Mouse (Mus musculus): ENCODE data around the gene Cenpu. TPM values are rescaled to one million over a fixed set of nuclear protein-coding genes. Genes with fewer than 3 reads are reported as not detected.

Cenpu gene
- polyA plus RNA-seq, 1 experiment = not detected

DNA sequence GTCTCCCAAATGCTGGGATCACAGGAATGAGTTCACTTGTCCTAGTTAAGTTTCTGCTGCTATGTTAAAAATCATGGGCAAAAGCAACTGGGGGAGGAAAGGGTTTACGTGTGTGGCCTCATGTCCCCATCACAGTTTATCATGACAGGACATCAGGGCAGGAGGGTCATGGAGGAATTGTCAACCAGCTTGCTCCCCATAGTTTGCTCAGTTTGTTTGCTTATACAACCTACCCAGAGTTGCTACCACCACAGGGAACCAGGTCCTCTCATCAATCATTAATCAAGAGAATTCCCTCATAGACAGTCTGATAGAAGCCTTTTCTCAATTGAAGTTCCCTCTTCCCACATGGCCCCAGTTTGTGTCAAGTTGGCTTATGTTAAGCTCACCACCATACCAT lies 37.8 kb upstream of the Cenpu start:
- Histone ChIP-seq H3K4me1 (ENCODE audit: control insufficient read depth, insufficient read depth, low read length) (no peaks in the 10 kb centered on the region), H3K4me3 (ENCODE audit: insufficient read depth, low read depth, low read length) (no peak overlapping the region), H3K27ac (ENCODE audit: insufficient read depth, low read depth, low read length) (no peak overlapping the region)
- TF ChIP-seq POLR2A (IDR thresholded peaks at IDR 0.05; ENCODE audit: insufficient read depth, low read depth, low read length) = no peak
- TF ChIP-seq CTCF (IDR thresholded peaks at IDR 0.05; ENCODE audit: insufficient read depth, low read depth, low read length) = no peak
- WGBS = 97% methylated on average over 1 of the region's 1 CpGs

GRCm38 (mm10) chr8:46520667-46521066 lies 31.2 kb upstream of the Cenpu start:
- 86% methylated on average over 6 of the region's 6 CpGs for WGBS
- no peak overlapping the region for H3K4me3 ChIP-seq (ENCODE audit: insufficient read depth, low read depth, low read length)
- no peak overlapping the region for H3K27ac ChIP-seq (ENCODE audit: insufficient read depth, low read depth, low read length)
- TF ChIP-seq POLR2A (IDR thresholded peaks at IDR 0.05; ENCODE audit: insufficient read depth, low read depth, low read length) (no peak), CTCF (IDR thresholded peaks at IDR 0.05; ENCODE audit: insufficient read depth, low read depth, low read length) (no peak)
- H3K4me1 ChIP-seq (ENCODE audit: control insufficient read depth, insufficient read depth, low read length) = no peaks in the 10 kb centered on the region

DNA sequence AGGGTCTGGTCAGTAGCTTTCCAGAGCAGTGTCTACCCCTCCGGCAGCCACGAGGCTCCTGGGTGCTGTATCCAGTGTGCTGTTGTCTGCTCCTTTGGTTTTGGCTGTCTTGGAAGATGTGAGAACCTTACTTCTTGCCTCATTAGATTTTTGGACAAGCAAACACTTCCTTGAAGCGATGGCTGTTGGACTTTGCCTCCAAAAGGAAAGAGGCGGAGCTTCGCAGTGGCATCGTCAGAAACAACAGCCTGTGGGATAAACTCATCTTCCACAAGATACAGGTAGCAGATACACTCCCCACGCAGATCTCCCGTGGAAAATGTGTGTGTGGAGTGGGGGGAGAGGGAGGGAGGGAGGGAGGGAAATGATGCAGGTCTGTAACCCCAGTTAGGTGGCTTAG lies 25.7 kb upstream of the Cenpu start:
- TF ChIP-seq CTCF (IDR thresholded peaks at IDR 0.05; ENCODE audit: insufficient read depth, low read depth, low read length) = no peak
- no peak for TF ChIP-seq POLR2A (IDR thresholded peaks at IDR 0.05; ENCODE audit: insufficient read depth, low read depth, low read length)
- 85% methylated on average over 8 of the region's 8 CpGs for WGBS
- no peak overlapping the region for H3K4me3 ChIP-seq (ENCODE audit: insufficient read depth, low read depth, low read length)
- no peaks in the 10 kb centered on the region for H3K4me1 ChIP-seq (ENCODE audit: control insufficient read depth, insufficient read depth, low read length)
- H3K27ac ChIP-seq (ENCODE audit: insufficient read depth, low read depth, low read length) = no peak overlapping the region

GRCm38 (mm10) chr8:46526821-46527220 lies 25.0 kb upstream of the Cenpu start:
- H3K4me1 ChIP-seq (ENCODE audit: control insufficient read depth, insufficient read depth, low read length) = no peaks in the 10 kb centered on the region
- TF ChIP-seq POLR2A (IDR thresholded peaks at IDR 0.05; ENCODE audit: insufficient read depth, low read depth, low read length) = no peak
- no peak for TF ChIP-seq CTCF (IDR thresholded peaks at IDR 0.05; ENCODE audit: insufficient read depth, low read depth, low read length)
- no peak overlapping the region for H3K4me3 ChIP-seq (ENCODE audit: insufficient read depth, low read depth, low read length)
- H3K27ac ChIP-seq (ENCODE audit: insufficient read depth, low read depth, low read length) = no peak overlapping the region
- 48% methylated on average over 10 of the region's 10 CpGs for WGBS

DNA sequence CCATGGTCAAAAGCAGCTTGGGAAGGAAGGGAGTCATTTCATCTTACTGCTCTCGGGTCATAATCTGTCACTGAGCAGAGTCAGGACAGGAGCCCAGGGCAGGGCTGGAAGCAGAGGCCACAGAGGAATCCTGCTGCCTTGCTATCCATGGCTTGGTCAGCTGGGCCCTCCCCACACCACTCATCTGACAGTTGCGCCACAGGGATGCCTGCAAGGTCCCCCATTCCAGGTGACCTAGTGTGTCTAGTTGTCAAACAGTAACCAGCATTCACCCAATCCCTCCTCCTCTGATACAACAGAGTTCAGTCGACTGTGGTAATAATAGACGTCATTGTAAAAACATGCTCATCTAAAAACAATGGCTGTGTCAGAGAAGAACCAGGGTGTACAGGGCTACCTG lies 22.3 kb upstream of the Cenpu start:
- H3K4me1 ChIP-seq (ENCODE audit: control insufficient read depth, insufficient read depth, low read length) = no peaks in the 10 kb centered on the region
- 89% methylated on average over 4 of the region's 4 CpGs for whole genome bisulfite sequencing
- TF ChIP-seq POLR2A (IDR thresholded peaks at IDR 0.05; ENCODE audit: insufficient read depth, low read depth, low read length) (no peak), CTCF (IDR thresholded peaks at IDR 0.05; ENCODE audit: insufficient read depth, low read depth, low read length) (no peak)
- no peak overlapping the region for H3K4me3 ChIP-seq (ENCODE audit: insufficient read depth, low read depth, low read length)
- no peak overlapping the region for H3K27ac ChIP-seq (ENCODE audit: insufficient read depth, low read depth, low read length)

DNA sequence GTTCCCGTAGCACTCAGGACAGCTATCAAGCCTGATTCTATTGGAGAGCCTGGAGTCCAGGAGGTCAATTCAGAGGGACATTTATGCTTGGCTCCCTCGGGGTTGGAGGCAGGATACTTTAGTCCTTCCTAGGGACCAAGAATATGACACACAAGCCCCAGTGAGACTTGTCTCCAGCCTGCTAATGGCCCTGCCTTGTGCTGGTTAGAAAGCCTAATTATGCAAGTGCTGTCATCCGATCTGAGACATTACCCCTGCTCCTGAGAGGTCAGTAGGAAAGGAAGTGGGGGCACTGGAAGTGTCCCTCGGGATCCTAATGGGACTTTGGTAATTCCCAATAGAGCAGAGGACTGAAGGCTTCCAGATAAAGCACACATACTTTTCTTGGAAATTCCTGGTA lies 21.3 kb upstream of the Cenpu start:
- 64% methylated on average over 4 of the region's 4 CpGs for WGBS
- no peaks in the 10 kb centered on the region for H3K4me1 ChIP-seq (ENCODE audit: control insufficient read depth, insufficient read depth, low read length)
- no peak overlapping the region for H3K27ac ChIP-seq (ENCODE audit: insufficient read depth, low read depth, low read length)
- no peak for TF ChIP-seq POLR2A (IDR thresholded peaks at IDR 0.05; ENCODE audit: insufficient read depth, low read depth, low read length)
- TF ChIP-seq CTCF (IDR thresholded peaks at IDR 0.05; ENCODE audit: insufficient read depth, low read depth, low read length) = no peak
- no peak overlapping the region for H3K4me3 ChIP-seq (ENCODE audit: insufficient read depth, low read depth, low read length)

GRCm38 (mm10) chr8:46533926-46534325 lies 17.9 kb upstream of the Cenpu start:
- 87% methylated on average over 7 of the region's 7 CpGs for WGBS
- 0 out of 2 replicates have a peak, but pooled peaks cover 2% of the 10 kb centered on the region for H3K4me1 ChIP-seq (ENCODE audit: control insufficient read depth, insufficient read depth, low read length)
- H3K27ac ChIP-seq (ENCODE audit: insufficient read depth, low read depth, low read length) = no peak overlapping the region
- no peak overlapping the region for H3K4me3 ChIP-seq (ENCODE audit: insufficient read depth, low read depth, low read length)
- TF ChIP-seq POLR2A (IDR thresholded peaks at IDR 0.05; ENCODE audit: insufficient read depth, low read depth, low read length) (no peak), CTCF (IDR thresholded peaks at IDR 0.05; ENCODE audit: insufficient read depth, low read depth, low read length) (no peak)

- TF ChIP-seq CTCF (IDR thresholded peaks at IDR 0.05; ENCODE audit: insufficient read depth, low read depth, low read length) (no peak), POLR2A (IDR thresholded peaks at IDR 0.05; ENCODE audit: insufficient read depth, low read depth, low read length) (no peak)
- H3K4me3 ChIP-seq (ENCODE audit: insufficient read depth, low read depth, low read length) = no peak overlapping the region
- H3K27ac ChIP-seq (ENCODE audit: insufficient read depth, low read depth, low read length) = no peak overlapping the region
- 0 out of 2 replicates have a peak, but pooled peaks cover 2% of the 10 kb centered on the region for H3K4me1 ChIP-seq (ENCODE audit: control insufficient read depth, insufficient read depth, low read length)
- 19% methylated on average over 5 of the region's 5 CpGs for WGBS
Observed at GRCm38 (mm10) chr8:46539701-46540100, 12.1 kb upstream of the Cenpu start.

DNA sequence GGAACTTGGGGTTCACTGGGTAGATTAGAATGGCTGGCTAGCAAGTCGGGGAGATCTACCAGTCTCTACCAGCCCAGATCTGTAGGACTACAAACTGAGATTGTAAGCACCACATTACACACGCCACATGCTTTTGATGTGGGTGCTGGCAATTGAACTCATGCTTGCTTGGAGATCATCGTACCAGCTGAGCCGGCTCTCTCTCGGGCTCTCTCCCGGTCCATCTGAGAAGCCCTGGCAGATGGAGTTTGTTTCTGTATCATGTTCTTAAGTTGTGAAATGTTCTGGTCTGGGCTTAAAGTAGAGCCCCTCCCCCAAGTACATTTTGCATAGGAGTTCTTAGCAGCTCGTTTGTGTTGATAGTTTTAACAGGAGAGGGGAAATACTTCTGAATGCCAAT lies 8.6 kb upstream of the Cenpu start:
- H3K4me1 ChIP-seq (ENCODE audit: control insufficient read depth, insufficient read depth, low read length) = no peaks in the 10 kb centered on the region
- H3K4me3 ChIP-seq (ENCODE audit: insufficient read depth, low read depth, low read length) = no peak overlapping the region
- H3K27ac ChIP-seq (ENCODE audit: insufficient read depth, low read depth, low read length) = no peak overlapping the region
- no peak for TF ChIP-seq POLR2A (IDR thresholded peaks at IDR 0.05; ENCODE audit: insufficient read depth, low read depth, low read length)
- TF ChIP-seq CTCF (IDR thresholded peaks at IDR 0.05; ENCODE audit: insufficient read depth, low read depth, low read length) = no peak
- 71% methylated on average over 7 of the region's 7 CpGs for WGBS

DNA sequence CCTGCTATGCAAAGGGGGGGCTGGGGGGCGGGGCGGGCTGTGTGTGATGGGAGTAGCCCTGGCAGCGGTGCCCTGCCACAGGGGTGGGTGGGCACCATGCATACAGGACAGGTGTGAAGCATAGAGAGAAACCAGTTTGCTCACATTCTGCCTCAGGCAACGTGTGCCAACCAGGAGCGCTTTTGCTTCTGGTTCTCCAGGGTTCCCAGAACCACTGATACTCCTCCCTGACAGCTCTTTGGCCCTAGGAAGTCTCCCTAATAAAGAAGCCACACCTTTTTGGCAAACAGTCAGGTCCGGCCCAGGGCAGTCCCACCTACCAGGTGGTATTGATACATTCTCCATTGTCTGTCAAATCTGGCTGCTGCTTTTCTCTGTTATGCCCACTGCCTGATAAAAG lies 8.2 kb upstream of the Cenpu start:
- no peak overlapping the region for H3K4me3 ChIP-seq (ENCODE audit: insufficient read depth, low read depth, low read length)
- 66% methylated on average over 6 of the region's 6 CpGs for WGBS

More for the DNA sequence above, 8.2 kb upstream of the Cenpu start:
- TF ChIP-seq CTCF (IDR thresholded peaks at IDR 0.05; ENCODE audit: insufficient read depth, low read depth, low read length) (no peak), POLR2A (IDR thresholded peaks at IDR 0.05; ENCODE audit: insufficient read depth, low read depth, low read length) (no peak)
- Histone ChIP-seq H3K4me1 (ENCODE audit: control insufficient read depth, insufficient read depth, low read length) (no peaks in the 10 kb centered on the region), H3K27ac (ENCODE audit: insufficient read depth, low read depth, low read length) (no peak overlapping the region)
